Mouse (Mus musculus) layer of hippocampus, postnatal 14 days (tissue): ENCODE results near the gene St7. TPM values are rescaled to one million over a fixed set of nuclear protein-coding genes. Genes with fewer than 3 reads are reported as not detected.
A peak's percentile ranks its signal among the peaks of the same experiment; 100 is the strongest.

Experiments used
- DNase-seq, 2 experiments: peaks; one replicate each; pipeline ENCODE4 v3.0.0; 2021 to 2022; ENCODE audit warnings: low spot score in 2 of 2, mixed read lengths in 1 of 2
- total RNA-seq, 2 experiments: library from RNA; stranded (reverse); gene quantifications; 2 replicates each; pipeline ENCODE4 v1.2.3; 2021

The St7 gene
- total RNA-seq, 2 experiments from 2014 or later = 40.8 to 42.2 TPM

DNA sequence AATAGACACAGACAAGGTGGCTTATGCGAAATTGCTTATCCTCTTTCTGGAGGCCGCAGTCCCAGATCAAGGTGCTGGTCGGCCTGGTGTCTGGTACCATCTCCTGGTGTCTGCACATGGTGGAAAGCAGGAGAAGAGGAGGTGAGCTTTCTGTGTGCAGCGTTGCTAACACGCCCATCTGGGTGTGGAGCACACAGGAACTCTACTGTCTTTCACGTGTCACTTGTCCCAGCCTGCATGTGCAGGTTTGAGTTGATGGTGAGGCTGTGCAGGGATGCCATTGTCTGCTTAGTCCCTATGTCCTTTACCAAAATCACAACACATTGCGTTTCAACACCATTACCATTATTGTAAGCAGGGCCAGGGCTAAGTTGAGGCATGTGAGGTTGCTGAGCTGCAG lies 26.2 kb downstream of the St7 start:
- no peak for DNase-seq

GRCm38 (mm10) chr6:17719423-17719822 lies 26.7 kb downstream of the St7 start:
- DNase-seq = no peak

GRCm38 (mm10) chr6:17720022-17720421 lies 27.3 kb downstream of the St7 start:
- no peak for DNase-seq

- DNase-seq = no peak
Measured at GRCm38 (mm10) chr6:17721706-17722105, 29.0 kb downstream of the St7 start.

DNA sequence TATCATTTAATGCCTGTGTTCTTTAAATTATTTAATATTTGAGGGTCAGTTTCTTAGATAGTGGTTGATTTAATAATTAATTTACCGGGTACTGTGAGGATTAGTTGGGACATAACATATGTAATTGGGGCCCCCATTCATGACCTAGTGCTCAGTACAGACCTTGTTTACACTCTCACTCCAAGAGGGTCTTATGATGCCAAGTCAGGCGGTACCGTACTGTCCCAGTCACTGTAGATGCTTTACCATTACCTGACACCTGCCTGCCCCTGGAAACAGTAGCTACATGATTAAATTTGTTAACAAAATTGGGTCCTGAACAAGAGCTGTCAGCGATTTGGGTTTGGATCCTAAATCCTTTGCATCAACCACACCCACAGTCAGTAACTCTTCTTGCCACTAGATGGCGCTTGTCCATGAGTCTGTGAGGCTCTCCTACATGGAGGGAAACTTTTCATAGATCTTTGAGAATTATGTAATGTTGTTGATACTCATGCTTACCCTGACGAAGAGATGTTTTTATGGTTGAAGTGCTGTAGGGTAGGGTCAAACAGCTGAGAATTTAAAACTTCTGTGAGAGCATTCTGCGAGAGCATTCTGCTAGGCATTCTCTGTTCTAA lies 33.2 kb downstream of the St7 start:
- peak; percentile 53 to 76 for DNase-seq

DNA sequence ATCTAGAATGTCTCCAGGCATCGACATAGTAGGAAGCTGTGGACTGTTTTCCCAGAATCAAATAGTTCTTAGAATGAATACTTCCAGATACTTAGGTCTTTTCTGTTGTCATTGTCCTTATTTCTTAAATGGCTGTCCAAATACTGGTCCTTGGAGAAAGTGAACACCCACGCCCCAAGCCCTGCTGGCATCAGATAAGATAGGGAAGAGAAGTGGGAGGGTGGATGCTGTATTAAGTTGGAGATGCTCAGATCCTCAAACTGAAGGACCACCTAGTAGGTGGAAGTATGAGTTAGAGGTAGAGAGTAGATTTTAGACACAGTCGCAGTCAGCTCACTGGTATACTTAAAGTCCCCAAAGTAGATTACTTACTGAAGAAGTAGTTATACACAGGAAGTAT lies 34.5 kb downstream of the St7 start:
- no peak for DNase-seq

DNA sequence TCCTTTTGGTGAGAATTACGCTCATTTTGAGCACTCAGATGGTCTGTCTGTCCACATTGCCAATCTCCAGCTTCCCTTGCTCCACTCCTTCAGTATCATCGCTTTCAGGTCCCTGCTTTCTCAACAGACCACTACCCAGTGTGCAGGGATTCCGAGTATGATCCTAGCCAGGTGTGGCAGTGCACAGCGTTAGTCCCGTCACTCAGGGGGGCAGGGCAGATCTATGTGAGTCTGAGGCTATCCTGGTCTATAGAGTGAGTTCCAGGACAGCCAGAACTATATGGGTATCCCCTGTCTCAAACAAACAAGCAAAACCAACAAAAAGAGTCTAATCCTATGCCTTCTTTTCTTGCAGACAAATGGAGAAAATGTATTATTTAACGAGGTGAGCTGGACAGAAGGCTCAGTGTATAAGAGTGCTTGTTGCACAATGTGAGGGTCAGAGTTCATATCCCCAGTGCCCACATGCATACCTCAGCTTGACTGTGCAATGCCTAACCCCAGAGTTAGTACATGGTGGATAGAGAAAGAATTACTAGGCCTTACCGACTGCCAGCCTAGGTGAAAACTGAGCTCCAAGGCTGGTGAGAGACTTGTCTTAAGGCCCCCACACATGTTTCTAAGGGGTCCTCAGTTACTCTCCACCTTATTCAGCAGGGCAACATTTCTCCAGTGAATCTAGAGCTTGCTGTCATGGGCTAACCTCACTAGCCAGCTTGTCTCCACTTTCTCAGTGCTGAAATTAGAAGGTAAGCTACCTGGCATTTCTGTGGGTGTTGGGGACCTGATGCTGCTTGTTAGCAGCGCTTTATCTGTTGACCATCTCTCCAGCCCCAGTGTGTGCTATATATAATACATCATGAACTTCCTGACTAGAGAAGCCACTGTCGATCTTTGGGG lies 35.4 kb downstream of the St7 start:
- no peak for DNase-seq

DNA sequence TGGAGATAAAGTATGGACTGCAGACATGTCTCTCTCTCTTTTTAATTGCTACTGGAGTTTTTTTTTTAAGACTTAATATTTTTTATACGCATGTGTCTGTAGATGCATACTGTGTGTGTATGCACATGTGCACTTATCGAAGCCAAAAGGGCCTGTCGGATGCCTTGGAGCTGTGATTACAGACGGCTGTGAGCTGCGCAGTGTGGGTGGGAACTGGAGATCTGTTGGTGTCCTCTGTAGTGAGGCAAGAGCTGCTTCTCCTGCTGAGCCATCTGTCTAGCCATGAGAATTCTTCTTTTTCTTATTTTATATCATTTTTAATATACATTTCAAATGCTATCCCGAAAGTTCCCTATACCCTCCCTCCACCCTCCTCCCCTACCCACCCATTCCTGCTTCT lies 37.4 kb downstream of the St7 start:
- peak; percentile 46 to 77 for DNase-seq

- no peak for DNase-seq
Measured at GRCm38 (mm10) chr6:17731694-17732093, 39.0 kb downstream of the St7 start.

GRCm38 (mm10) chr6:17733951-17734411 lies 41.2 kb downstream of the St7 start:
- no peak for DNase-seq

DNA sequence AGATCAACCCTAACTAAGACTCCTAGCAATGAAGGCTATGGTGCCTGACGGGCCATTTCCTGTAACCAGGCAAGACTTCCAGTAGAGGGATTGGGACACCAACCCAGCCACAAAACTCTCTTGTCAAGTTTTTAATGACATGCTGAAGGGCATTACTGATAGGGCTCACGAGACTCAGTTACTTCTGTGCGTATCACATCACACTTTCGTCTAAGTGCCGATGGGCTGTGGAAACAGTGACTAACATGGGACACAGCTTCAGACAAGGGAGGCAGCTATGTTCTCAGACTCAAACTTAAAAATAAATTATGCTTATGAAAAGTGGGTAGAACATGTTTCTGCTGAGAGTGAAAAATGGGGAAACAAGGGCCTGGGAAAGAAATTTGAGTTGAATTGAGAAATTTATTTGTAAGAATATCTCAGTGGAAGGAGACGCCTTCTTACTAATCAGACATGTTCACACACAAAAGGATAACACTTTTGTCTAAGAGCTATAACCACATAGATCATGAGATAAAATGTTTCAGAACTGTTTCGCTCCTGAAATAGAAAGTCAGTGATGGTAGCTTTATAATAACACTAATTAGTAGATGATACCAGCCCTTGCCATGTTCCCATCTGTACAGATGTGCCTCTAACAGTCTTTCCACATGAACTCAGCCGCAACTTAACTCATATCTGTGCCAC lies 44.7 kb downstream of the St7 start:
- no peak for DNase-seq

GRCm38 (mm10) chr6:17740128-17740527 lies 47.4 kb downstream of the St7 start:
- no peak for DNase-seq

DNA sequence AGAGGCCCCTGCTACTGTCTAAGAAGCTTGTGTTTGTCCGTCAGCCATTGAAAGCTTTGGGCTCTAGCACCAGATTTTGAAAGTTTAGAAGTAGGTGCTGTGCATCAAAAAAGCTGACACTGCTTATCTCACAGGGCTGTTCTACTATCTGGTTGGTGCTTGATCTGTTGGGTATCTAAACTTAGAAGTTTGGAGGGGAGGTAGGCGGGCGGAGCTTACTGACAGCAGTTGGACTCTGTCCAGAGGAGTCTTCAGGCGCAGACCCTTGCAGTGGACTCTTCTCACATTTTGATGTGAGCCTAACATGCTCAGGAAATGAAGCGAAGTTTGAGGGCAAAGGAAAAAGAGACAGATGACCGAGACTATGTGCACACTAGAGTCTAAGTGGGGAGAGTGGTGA lies 48.9 kb downstream of the St7 start:
- no peak for DNase-seq

DNA sequence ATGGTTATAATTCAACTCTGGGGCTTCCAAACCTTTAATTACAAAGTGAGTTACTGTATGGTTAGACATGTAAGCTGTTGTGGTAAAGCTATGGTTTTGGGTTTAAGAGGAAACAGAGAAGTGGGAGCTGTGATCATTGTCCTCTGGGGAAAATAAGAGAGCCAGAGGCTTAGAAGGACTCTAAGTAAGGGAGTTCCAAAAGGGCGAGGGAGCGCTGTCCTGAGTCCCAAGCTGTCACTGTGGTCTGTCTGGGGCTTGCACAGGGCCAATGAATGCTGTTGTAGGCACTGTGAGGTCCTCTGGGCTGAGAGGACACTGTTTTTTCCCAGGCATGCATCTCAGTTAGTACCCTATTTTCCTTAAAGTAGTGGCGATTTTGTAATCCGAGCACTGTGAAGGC lies 49.5 kb downstream of the St7 start:
- no peak for DNase-seq

- DNase-seq = no peak
Measured at GRCm38 (mm10) chr6:17743325-17743724, 50.6 kb downstream of the St7 start.

GRCm38 (mm10) chr6:17747724-17748123 lies 55.0 kb downstream of the St7 start:
- no peak for DNase-seq

- DNase-seq = peak; percentile 67 to 85
Measured at GRCm38 (mm10) chr6:17748866-17749582, 56.3 kb downstream of the St7 start.

DNA sequence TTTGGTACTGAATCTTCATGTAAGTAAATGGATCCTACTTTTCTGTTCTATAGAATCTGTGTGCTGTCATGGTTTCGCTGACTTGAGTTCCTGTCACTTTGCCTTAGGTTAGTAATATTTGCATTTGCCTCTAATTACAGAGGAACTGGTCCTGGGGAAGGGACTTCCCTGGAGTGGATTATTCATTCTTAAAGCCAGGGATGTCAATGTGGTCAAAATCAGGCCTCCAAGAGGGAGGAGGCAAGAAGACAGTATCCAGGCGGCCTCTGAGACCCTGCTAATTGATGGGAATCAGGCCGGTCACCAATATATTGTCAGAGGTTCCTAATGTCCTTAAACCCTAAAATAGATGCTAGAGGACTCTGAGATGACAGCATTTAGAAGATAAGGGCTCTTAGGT lies 56.9 kb downstream of the St7 start:
- DNase-seq = peak in 1 of 2 experiments; percentile 28

DNA sequence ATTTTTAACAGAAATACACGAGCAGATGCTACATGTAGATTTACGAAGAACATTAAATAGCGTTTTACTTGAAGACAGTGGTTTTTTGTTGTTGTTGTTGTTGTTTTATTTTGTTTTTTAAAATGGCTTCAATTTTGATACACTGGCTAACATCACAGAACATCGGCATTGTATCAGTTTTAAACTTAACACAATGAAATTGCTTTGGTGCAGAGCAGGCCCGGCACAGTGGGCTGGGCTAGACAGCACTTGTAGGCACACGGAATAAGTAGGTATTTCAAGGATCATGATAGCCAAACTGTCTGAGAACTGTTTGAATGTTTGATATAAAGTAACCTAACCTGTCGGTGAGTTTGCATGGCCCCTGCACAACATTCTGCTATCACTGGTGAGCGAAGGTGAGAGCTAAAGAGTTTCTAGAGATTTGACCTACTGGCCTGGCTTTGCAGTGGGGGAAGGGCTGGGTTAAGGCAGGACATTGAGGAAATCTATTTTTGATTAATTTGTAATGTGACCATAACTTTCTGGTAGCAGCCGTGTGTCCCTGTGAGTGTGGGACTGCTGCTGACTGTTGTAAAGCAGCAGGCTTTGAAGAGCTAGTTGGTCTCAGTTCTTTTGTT lies 57.4 kb downstream of the St7 start:
- no peak for DNase-seq

DNA sequence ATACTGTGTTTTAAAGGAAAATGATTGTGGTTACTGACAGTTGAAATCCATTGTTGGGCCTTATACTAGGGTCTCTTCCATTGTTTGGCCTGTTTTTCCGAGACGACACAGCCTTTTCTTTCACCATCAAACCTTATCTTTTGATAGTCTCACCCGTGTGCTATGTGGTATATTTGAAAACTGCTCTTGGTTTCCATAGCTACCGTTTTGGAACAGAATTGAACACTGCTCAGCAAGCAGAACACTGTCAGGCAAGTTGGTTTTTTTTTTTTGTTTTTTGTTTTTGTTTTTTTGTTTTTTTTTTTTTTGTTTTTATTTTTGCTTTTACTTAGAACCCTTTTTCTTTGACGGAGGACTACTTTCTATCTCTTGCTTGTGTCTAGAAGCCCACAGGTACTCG lies 58.2 kb downstream of the St7 start:
- peak in 1 of 2 experiments; percentile 55 for DNase-seq

GRCm38 (mm10) chr6:17755902-17756301 lies 63.2 kb downstream of the St7 start:
- no peak for DNase-seq
